Mouse (Mus musculus): ENCODE measurements around the gene Slc26a5.

DNA sequence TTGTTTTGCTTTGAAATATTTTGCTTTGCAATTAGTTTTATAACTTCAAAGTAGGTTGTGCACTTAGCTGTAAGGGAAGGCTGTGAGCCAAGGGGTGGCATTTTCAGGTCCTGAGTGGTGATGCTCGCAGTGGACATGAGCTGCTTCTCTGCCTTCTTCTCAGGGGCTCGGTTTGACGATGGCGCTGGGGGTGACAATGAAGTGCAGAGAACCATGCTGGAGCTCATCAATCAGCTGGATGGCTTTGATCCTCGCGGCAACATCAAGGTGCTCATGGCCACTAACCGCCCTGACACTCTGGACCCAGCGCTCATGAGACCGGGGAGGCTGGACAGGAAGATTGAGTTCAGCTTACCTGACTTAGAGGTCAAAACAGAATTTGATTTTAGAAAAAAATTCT lies 62.5 kb downstream of the Slc26a5 start:
- TF ChIP-seq POLR2A (IDR thresholded peaks at IDR 0.05; ENCODE audit: borderline replicate concordance, extremely low read depth, insufficient read depth, insufficient read length, poor library complexity, severe bottlenecking) (no peak), CTCF (IDR thresholded peaks at IDR 0.05; ENCODE audit: borderline replicate concordance, extremely low read depth, insufficient read depth, insufficient read length) (no peak)

Data from brain, embryonic 14.5 days (tissue).